Mouse (Mus musculus) cortical plate, adult 2 months (tissue): ENCODE data around the gene Eef1a1.

Source experiments
- CTCF ChIP-seq: fragments of 200-500 bp; IDR thresholded peaks from 2 replicates; pipeline ENCODE4 v1.5.1; 2011; ENCODE audit warnings: mild to moderate bottlenecking, control low read depth, low read length; ENCODE audit not compliant: insufficient read depth; ENCODE audit errors: extremely low read depth
- POLR2A ChIP-seq: fragments of 200-500 bp; IDR thresholded peaks from 2 replicates; pipeline ENCODE4 v1.6.1; 2011; ENCODE audit warnings: mild to moderate bottlenecking, low read length, control low read depth; ENCODE audit not compliant: insufficient read depth; ENCODE audit errors: extremely low read depth

DNA sequence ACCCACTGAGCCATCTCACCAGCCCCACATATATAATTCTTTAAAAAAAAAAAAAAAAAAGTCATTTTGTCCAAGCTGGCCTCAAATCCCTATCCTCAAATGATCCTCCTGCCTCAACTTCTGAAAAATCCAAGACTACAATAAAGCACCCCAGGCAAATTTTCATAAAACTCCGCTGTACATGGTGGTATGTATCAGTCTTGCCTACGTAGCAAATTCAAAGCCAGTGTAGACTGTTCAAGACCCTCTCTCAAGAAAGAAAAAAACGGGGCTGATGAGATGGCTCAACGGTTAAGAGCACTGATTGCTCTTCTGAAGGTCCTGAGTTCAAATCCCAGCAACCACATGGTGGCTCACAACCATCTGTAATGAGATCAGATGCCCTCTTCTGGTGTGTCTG lies 13.1 kb downstream of the Eef1a1 start:
- no peak for TF ChIP-seq POLR2A
- no peak for TF ChIP-seq CTCF
